Mouse (Mus musculus): Measurements from ENCODE around the gene Lmntd2. TPM values are rescaled to one million over a fixed set of nuclear protein-coding genes. Genes with fewer than 3 reads are reported as not detected.
A peak's percentile ranks its signal among the peaks of the same experiment; 100 is the strongest.

Gene Lmntd2
- total RNA-seq, 4 experiments from 2014 or later, result 0.17 to 0.25 TPM; not detected in 2

DNA sequence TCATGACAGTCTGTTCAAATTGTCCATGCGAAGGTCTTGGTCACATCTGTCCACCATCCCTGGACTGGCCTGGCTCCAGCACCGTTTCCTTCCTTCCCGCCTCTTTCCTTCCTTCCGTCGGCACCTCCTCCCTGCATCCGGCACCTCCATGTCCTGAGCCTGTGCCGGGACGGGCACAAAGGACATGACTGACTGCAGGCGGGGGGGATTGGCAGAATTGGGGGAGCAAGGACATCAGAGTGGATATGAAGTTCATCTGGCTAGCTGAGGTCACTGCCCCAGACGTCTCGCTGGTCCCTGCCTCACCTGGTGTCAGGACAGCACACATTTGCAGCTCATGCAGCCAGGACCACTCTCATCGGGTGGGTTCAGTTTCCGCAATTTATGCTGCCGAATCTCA, 22.8 kb downstream of the Lmntd2 start:
- DNase-seq (ENCODE audit: low spot score in 2 of 2), result no peak

DNA sequence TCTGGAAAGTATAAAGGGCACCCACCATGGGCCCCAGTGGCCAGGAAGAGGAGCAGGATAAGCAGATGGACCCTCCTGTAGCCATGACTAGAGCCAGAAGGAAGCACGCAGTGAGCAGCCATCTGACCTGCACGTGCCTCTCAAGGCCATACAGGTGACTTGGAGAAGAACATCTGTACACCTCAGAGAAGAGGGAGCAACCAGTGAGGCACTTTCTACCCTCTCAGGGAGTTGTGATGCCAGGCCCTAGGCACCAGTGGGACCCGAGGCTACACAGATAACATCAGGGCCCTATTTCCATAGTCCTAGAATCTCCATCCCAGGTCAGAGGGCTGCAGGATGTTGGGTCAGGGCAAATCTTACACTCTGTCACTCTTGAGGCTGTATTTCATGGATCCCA, 23.7 kb downstream of the Lmntd2 start:
- no peak for DNase-seq (ENCODE audit: low spot score in 2 of 2)

DNA sequence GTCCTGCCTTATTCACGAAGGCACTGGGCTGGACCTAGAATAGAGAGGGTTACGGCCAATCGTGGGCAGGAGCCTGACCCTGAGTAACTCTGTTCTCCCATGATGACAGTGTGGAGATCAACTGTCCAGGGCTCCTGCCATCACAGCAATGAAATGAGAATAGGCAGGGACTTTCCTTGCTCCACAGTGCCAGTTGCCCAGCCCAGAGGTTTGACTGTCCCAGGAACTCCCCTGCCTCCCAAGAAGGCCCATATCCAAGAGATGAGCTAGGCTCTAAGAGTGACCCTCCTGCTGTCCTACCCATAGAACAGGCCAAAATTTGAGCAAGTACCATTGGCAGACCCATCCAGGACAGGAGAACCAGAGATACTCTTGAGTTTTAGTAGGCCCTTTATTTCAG, 25.1 kb downstream of the Lmntd2 start:
- no peak for DNase-seq (ENCODE audit: low spot score in 2 of 2)

DNA sequence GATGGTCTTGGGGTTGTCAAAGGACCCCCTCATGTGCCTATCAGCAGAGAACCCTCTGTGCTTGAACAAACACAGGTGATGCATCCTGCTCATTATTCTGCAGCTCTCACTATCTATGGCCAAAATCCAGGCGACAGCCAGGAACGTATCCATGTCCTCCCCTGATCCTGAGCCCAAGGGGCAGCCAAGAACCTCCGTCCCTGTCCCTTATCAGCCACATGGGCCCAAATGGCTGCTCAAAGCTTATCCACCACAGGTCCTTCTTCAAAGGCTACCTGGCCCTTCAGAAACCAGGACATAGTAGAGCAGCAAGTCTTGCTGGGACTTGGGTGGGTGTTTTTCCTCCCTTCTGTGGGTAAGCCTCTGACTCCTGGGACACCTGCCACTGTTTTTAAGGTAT, 25.7 kb downstream of the Lmntd2 start:
- no peak for DNase-seq (ENCODE audit: low spot score in 2 of 2)

DNA sequence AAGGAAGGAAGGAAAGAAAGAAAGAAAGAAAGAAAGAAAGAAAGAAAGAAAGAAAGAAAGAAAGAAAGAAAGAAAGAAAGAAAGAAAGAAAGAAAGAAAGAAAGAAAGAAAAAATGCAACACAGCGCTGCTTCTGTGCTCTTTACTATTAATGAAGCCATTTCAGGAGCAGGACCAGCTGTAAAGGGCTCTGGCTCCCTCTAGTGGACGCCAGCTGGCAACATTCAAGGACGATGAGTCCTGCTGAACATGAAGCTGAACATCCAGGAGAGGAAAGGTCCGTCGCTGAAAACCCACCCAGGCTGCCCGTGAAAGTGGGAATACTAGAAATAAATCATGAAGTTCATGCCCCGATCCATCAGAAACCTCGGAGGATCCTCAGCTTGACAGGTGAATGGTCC, 37.7 kb downstream of the Lmntd2 start:
- peak; percentile 62 to 72 for DNase-seq (ENCODE audit: low spot score in 2 of 2)

DNA sequence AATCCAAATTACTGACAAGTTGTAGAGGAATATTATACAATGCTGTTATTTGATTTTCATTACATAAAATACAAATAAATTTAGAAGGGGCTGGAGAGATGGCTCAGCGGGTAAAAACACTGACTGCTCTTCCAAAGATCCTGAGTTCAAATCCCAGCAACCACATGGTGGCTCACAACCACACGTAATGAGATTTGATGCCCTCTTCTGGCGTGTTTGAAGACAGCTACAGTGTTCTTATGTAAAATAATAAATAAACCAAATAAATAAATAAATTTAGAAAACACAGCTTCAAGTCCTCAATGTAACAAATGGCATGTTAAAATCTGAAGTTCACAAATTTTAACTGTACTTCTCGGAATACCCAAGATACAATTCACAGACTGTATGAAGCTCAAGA, 38.8 kb downstream of the Lmntd2 start:
- DNase-seq (ENCODE audit: low spot score in 2 of 2), result no peak

DNA sequence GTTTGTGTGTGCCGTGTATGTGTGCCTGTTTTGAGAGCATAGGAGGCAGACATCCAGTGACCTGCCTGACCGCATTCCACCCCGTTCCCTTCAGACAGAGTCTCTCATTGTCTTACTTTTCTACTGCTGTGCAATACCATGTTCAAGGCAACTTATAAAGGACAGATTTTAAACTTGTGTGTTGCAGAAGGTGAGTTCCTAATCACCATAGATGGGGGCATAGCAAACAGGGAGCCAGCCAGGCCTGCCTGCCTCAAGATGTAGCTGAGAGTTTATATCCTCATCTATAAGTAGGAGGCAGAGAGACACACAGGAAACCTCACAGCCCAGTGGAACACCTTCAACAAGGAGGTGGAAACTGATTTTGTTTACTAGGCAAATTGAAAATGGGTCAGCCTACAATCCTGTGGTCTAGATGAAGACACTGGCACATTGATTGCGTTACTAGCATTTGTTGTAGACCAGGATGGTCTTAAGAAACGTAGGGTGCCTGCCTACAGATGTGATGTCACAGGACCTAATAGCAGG, 40.5 kb downstream of the Lmntd2 start:
- DNase-seq (ENCODE audit: low spot score in 2 of 2), result no peak

DNA sequence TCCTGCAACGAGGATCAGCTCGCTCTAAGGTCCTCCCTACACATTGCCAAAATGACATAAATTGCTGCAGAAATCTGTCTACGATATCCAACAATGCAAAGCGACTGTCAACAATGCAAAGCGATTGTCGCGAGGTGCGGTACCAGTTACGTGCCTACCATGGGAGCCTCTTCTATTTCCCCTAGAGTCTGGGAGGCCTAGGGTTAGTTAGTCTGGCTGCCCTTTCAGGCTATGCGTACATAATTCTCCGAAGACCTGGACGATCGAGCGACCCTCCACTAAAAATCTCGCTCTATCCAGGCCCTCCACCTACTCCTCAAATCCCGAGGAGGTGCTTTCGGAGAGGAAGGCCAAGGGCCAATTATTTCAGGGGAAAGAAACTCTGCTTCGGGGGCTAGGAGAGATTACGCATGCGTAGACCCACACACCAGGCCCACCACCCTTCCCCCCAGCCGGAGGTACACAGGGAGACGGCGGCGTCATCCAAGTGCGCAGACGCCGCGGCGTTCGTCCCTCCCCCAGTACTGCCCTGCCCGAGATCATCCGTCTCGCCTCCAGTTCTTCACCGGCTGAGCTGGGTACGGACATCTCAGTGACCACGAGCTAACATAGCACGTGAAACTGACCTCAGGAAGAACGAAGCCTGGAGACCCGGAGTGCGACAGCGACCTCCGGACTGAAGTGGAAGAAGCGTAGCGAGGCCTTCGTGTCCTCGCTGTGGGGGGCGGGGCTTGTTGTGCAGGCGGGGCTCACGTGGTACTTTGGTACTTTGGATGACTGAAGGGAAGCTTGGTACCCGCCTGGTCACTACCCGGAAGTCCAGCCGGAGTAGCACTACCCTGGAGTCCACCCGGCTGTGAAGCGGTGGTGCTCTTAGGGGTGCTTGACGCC, 41.5 kb downstream of the Lmntd2 start, which contains the start of gene Rnh1:
Rnh1 (minus strand) TSS at position 742 of the 891 bp plus-strand sequence.
- peak; percentile 78 to 93 for DNase-seq (ENCODE audit: low spot score in 2 of 2)

DNA sequence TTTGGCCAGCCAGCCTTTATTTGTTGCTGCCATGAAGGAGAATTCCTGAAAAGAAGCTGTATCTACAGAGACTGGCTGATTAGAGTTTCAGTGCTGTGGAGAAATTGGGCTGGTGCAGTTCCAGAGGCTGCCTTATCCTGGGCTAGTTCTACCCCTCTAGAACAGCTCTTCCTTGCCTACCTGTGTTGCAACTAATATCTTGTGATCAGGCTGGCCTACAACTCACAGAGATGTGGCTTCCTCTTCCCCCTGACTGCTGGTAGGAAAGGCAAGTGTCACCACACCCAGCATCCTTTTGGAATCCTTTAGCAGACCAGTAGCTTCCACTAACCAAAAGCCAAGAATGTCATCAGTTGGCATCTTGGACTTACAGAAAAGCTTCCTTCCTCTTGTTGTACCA, 44.0 kb downstream of the Lmntd2 start:
- no peak for DNase-seq (ENCODE audit: low spot score in 2 of 2)

DNA sequence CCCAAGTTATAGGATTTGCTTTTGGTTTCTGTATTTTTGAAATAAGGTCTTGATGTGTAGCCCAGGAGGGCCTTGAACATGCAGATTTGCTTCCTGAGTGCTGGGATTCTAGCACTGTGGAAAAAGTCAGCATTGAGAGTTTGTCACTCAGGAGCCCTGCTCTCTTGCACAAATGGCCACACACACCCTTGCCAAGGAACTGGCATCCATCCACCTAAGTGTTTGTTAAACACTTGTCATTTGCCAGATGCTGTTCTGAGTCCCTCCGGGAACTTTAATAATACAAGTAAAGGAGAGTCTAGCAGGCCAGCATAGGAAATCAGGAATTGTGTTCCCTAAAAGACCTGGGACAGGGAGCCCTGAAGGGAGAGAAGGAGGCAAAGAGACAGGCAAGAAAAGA, 44.6 kb downstream of the Lmntd2 start:
- no peak for DNase-seq (ENCODE audit: low spot score in 2 of 2)

DNA sequence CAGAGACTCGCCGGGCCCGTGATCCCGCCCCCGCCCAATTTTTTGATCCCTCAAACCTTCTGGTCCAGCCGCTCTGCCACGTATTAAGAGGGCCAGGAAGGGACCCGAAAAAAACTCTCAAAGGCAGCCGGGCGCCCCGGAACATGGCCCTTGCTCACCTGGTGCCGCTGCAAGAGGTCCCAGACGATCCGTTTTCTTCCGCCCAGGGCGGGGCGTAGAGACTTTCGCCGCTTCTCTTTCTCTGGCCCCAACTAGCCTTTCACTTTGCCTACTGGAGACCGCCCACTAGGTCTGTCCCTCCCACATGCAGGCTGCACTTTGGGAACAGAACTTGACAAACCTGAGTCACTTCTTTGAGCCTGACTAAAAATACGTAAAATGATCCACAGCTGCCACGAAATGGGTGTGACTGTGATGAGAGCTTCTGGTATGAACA, 45.3 kb downstream of the Lmntd2 start:
- DNase-seq (ENCODE audit: low spot score in 2 of 2), result peak in 1 of 2 experiments; percentile 71

DNA sequence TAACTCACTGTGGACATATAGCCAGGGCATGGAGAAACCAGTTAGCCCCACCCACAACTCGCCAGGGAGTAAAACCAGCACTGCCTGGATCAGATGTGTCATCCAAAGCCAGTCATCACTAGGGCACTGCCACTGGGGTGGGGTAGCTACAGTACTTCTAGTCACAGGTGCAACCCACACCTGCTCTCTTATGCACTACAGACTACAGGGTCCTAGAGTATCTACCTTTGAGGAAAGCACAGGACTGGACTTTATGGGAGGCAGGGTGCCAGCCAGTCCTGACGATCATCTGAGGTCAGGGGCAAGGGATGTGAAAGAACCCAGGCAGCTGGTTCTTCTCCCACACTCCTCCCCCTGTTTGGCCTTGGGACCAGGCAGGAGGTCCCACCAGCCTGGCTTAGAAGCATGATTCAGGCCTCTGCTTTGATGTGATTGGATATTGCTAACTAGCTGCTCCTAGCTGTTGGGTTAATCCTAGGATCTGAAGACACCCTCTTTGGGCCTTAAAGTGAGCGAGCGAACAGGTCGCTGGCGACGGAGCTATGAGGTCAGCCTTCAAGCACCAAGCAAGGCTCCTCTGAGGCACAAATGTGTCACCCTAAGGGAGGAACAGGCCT, 45.9 kb downstream of the Lmntd2 start:
- no peak for DNase-seq (ENCODE audit: low spot score in 2 of 2)

DNA sequence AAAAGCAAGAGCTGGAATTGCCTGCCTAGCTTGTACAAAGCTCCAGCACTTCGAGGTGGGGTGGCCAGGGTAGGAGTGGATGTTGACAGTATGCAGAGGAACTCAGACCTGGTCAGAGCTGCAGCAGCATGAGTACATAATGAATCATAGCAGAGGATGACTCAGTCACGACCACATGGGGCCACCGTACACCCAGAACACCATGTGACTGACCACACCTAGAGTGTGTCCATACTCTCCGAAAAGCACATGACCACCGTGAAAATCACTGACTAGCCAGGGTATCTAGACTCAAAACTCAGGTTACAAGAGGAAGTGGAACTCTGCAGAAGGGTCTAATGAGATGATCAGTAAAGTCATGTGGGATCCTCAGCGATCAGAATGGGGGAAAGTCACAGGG, 49.0 kb downstream of the Lmntd2 start:
- DNase-seq (ENCODE audit: low spot score in 2 of 2), result no peak

DNA sequence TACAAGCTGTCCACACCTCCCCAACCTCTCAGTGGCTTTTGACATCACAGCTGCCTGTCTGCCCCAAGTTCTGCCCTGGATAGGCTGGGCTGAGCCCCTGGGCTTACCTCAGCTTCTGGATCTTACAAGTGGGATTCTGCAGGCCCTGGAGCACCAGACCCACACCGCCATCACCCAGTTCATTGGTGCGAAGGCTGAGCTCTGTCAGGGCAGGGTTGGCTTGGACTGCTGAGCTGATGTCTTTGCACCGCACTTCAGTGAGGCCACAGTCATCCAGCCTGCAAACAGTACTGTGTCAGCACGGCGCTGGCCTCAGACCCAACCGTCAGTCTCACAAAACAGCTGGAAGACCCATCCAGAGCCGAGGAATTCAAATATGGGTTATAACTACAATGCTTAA, 49.5 kb downstream of the Lmntd2 start:
- no peak for DNase-seq (ENCODE audit: low spot score in 2 of 2)

Small RNAs within 50 kb of the gene (microRNA-seq; reads per million reads assigned to microRNA genes)
- gene Mir210, result 126 to 132 reads per million in 2 experiments

Other genes starting within 250 kb of the Lmntd2 start
- 1 to 10 TPM; 3.6 to 7.4 (median 5.0) TPM for gene Ifitm1, start 246.9 kb downstream of the Lmntd2 start, total RNA-seq (2022)
- gene Ifitm3, start 203.3 kb downstream of the Lmntd2 start, total RNA-seq (2022), result 10 to 100 TPM; 12.2 to 26.6 (median 17.7) TPM
- under 1 TPM in 2 of 4 experiments, not detected in 2; 0.87 to 0.88 TPM for gene Ifitm6, start 196.2 kb downstream of the Lmntd2 start, total RNA-seq (2022)
- gene Gm17387, start 184.9 kb downstream of the Lmntd2 start, total RNA-seq (2022), result not detected
- gene B4galnt4, start 153.0 kb downstream of the Lmntd2 start, total RNA-seq (2022), result 10 to 100 TPM; 64.5 to 81.0 (median 79.2) TPM
- under 1 TPM in 1 of 4 experiments, not detected in 3; 0.57 TPM for gene Pkp3, start 135.9 kb downstream of the Lmntd2 start, total RNA-seq (2022)
- gene Sigirr, start 113.5 kb downstream of the Lmntd2 start, total RNA-seq (2022), result 1 to 10 TPM; 2.3 to 2.6 (median 2.5) TPM
- not detected for gene Ano9, start 96.3 kb downstream of the Lmntd2 start, total RNA-seq (2022)
- 10 to 100 TPM; 48.4 to 57.7 (median 52.3) TPM for gene Ptdss2, start 91.7 kb downstream of the Lmntd2 start, total RNA-seq (2022)
- gene Rnh1, start 41.2 kb downstream of the Lmntd2 start, total RNA-seq (2022), result 10 to 100 TPM; 41.0 to 52.8 (median 44.8) TPM
- gene Hras, start 20.1 kb downstream of the Lmntd2 start, total RNA-seq (2022), result 100 to 1,000 TPM; 226 to 267 (median 258) TPM
- 1 to 10 TPM; 3.5 to 5.7 (median 5.3) TPM for gene Lrrc56, start 19.9 kb downstream of the Lmntd2 start, total RNA-seq (2022)
- 1 to 10 TPM in 3 of 4 experiments, under 1 TPM in 1; 0.89 to 2.7 (median 2.4) TPM for gene Rassf7, start 1.8 kb upstream of the Lmntd2 start, total RNA-seq (2022)
- gene Phrf1, start 14.7 kb upstream of the Lmntd2 start, total RNA-seq (2022), result 10 to 100 TPM; 65.7 to 76.5 (median 68.5) TPM
- 1 to 10 TPM in 3 of 4 experiments, under 1 TPM in 1; 0.65 to 2.8 (median 1.7) TPM for gene Irf7, start 52.4 kb upstream of the Lmntd2 start, total RNA-seq (2022)
- not detected for gene Cdhr5, start 62.7 kb upstream of the Lmntd2 start, total RNA-seq (2022)
- gene Sct, start 65.1 kb upstream of the Lmntd2 start, total RNA-seq (2022), result not detected
- gene Drd4, start 77.9 kb upstream of the Lmntd2 start, total RNA-seq (2022), result under 1 TPM; 0.44 to 0.84 (median 0.50) TPM
- 10 to 100 TPM; 57.2 to 76.6 (median 68.2) TPM for gene Deaf1, start 113.6 kb upstream of the Lmntd2 start, total RNA-seq (2022)
- gene Tmem80, start 113.7 kb upstream of the Lmntd2 start, total RNA-seq (2022), result 10 to 100 TPM; 30.2 to 32.2 (median 30.6) TPM
- 1 to 10 TPM; 5.4 to 7.9 (median 6.4) TPM for gene Eps8l2, start 124.8 kb upstream of the Lmntd2 start, total RNA-seq (2022)
- 100 to 1,000 TPM in 3 of 4 experiments, 10 to 100 TPM in 1; 99.3 to 109 (median 106) TPM for gene Taldo1, start 178.1 kb upstream of the Lmntd2 start, total RNA-seq (2022)
- gene Gatd1, start 200.1 kb upstream of the Lmntd2 start, total RNA-seq (2022), result 10 to 100 TPM; 40.6 to 48.1 (median 44.6) TPM
- 100 to 1,000 TPM; 286 to 326 (median 299) TPM for gene Cend1, start 215.4 kb upstream of the Lmntd2 start, total RNA-seq (2022)
- 100 to 1,000 TPM; 245 to 266 (median 253) TPM for gene Slc25a22, start 223.8 kb upstream of the Lmntd2 start, total RNA-seq (2022)
- 1 to 10 TPM in 3 of 4 experiments, under 1 TPM in 1; 0.88 to 2.5 (median 1.3) TPM for gene Pidd1, start 229.9 kb upstream of the Lmntd2 start, total RNA-seq (2022)
- gene Rplp2, start 233.3 kb upstream of the Lmntd2 start, total RNA-seq (2022), result 100 to 1,000 TPM; 524 to 612 (median 563) TPM
- gene Pnpla2, start 241.1 kb upstream of the Lmntd2 start, total RNA-seq (2022), result 10 to 100 TPM; 21.2 to 32.6 (median 27.2) TPM
- gene Cracr2b, start 247.0 kb upstream of the Lmntd2 start, total RNA-seq (2022), result 1 to 10 TPM; 3.9 to 5.4 (median 4.4) TPM